Mouse (Mus musculus) 416B (cell line): Measurements from ENCODE around the gene Grm5.

ENCODE experiments used
- DNase-seq: peaks from one replicate; pipeline ENCODE4 v3.0.0; 2011; ENCODE audit warnings: low read depth

Grm5 gene

DNA sequence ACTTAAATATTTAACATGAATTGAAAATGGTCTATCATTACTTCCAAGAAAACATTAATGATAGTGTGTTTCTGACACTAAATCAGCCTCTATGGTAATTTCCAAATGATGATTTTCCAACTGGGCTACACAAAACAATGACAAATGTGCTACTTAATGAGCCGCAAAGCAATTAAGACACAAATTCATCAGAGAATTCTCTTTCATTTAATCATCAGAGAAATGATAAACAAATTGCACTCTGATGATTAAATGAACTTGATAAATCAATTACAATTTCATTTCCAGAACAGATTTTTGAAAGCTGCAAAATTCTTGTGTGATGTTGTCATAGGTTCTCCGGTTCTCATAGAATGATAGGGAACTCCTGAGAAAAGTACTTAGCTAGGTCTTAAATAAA lies 577.6 kb downstream of the Grm5 start:
- no peak for DNase-seq
